24 mouse cellular contexts compared by ENCODE assay signal in genomic region chr7:66150411-66150810, GRCm38 (mm10). TPM values are rescaled to one million over a fixed set of nuclear protein-coding genes. Genes with fewer than 3 reads are reported as not detected.
A peak's percentile ranks its signal among the peaks of the same experiment; 100 is the strongest.
DNase-seq lines count a peak whose midpoint lies in the region; ATAC-seq and TF ChIP-seq lines count a peak whose summit lies in the region.
"Had no signal": no experiment of that assay in that cellular context is flagged by ENCODE, and none has a peak within 500 bp of the region (broad histone marks: within the 10 kb centered on the region; RNA-seq: fewer than 3 reads in every experiment).

No protein-coding gene starts in this region.

- H3K4me1 ChIP-seq in kidney, adult 2 months (ENCODE audit: control insufficient read depth, insufficient read depth, low read length), result peaks cover 2% of the 10 kb centered on the region; the same call in 1 of the 2 replicates
- H3K4me1 ChIP-seq in megakaryocyte, embryonic 14.5 days, result peaks cover 81% of the 10 kb centered on the region
- no peaks in the 10 kb centered on the region for H3K4me1 ChIP-seq in forebrain, embryonic 12.5 days

- H3K4me2 ChIP-seq in forebrain, embryonic 12.5 days, result no peak overlapping the region
- H3K4me2 ChIP-seq: lung, embryonic 14.5 days; midbrain, embryonic 12.5 days; neural tube, embryonic 12.5 days had no signal

- 65% methylated on average over 3 of the region's 3 CpGs for WGBS in kidney, adult 2 months
- WGBS in forebrain, embryonic 12.5 days, result 85% methylated on average over 3 of the region's 3 CpGs

- H3K36me3 ChIP-seq in kidney, adult 2 months (ENCODE audit: control insufficient read depth, insufficient read depth, low read length), result no peaks in the 10 kb centered on the region
- H3K36me3 ChIP-seq in megakaryocyte, embryonic 14.5 days (replicated peaks; ENCODE audit: low read length), result peaks cover 77% of the 10 kb centered on the region
- peaks cover 9% of the 10 kb centered on the region for H3K36me3 ChIP-seq in forebrain, embryonic 12.5 days (replicated peaks)

- TF ChIP-seq CTCF in kidney, adult 2 months (conservative IDR thresholded peaks at IDR 0.05; ENCODE audit: insufficient read depth, insufficient read length, low read depth, low read length), result no peak

- TF ChIP-seq POLR2A in kidney, adult 2 months (IDR thresholded peaks at IDR 0.05; ENCODE audit: low read depth, low read length), result no peak

- no peaks in the 10 kb centered on the region for H3K27me3 ChIP-seq in kidney, adult 2 months (replicated peaks; ENCODE audit: control insufficient read depth, insufficient read depth, low read length)
- H3K27me3 ChIP-seq in megakaryocyte, embryonic 14.5 days (replicated peaks), result no peaks in the 10 kb centered on the region
- H3K27me3 ChIP-seq in forebrain, embryonic 12.5 days, result no peaks in the 10 kb centered on the region
- H3K27me3 ChIP-seq: midbrain, embryonic 12.5 days; neural tube, embryonic 12.5 days had no signal

- H3K4me3 ChIP-seq in kidney, adult 2 months (ENCODE audit: insufficient read depth, low read depth, low read length), result no peak overlapping the region
- H3K4me3 ChIP-seq in megakaryocyte, embryonic 14.5 days (replicated peaks), result peak overlapping the region; percentile 19
- H3K4me3 ChIP-seq in forebrain, embryonic 12.5 days (replicated peaks), result no peak overlapping the region
- H3K4me3 ChIP-seq: erythroblast, embryonic 14.5 days; midbrain, embryonic 12.5 days; myocyte; neural tube, embryonic 12.5 days had no signal

- no peak for ATAC-seq in megakaryocyte, adult 5-6 weeks (ENCODE audit: poor library complexity, severe bottlenecking)
- no peak for ATAC-seq in forebrain, embryonic 12.5 days (ENCODE audit: low FRiP score)
- ATAC-seq: activated CD4-positive, CD25-positive, alpha-beta regulatory T cell, adult 4 months; forebrain, postnatal 0 days; hindbrain, embryonic 16.5 days had no signal

- peak; percentile 29 for DNase-seq in kidney, adult 2 months
- no peak for DNase-seq in kidney, adult 18-20 months
- DNase-seq in cerebellum, adult 9-11 months, result peak; percentile 35
- no peak for DNase-seq in adrenal gland, adult 8-10 months
- DNase-seq: adrenal gland, postnatal 10 days; B cell, adult 2 months; forebrain, postnatal 0 days; heart, postnatal 14 days; kidney, adult 8-10 months; kidney, postnatal 4 days; liver; lung, embryonic 14.5 days; thymus, postnatal 4 days had no signal

- H3K9ac ChIP-seq in forebrain, embryonic 12.5 days, result no peak overlapping the region
- H3K9ac ChIP-seq: forebrain, postnatal 0 days; liver, embryonic 14.5 days; lung, embryonic 14.5 days; midbrain, embryonic 12.5 days; neural tube, embryonic 12.5 days had no signal

- no peak overlapping the region for H3K27ac ChIP-seq in kidney, adult 2 months (ENCODE audit: insufficient read depth, low read depth, low read length)
- no peak overlapping the region for H3K27ac ChIP-seq in forebrain, embryonic 12.5 days
- H3K27ac ChIP-seq: kidney, postnatal 0 days; liver, embryonic 14.5 days; midbrain, embryonic 12.5 days; neural tube, embryonic 12.5 days had no signal

- no peaks in the 10 kb centered on the region for H3K9me3 ChIP-seq in megakaryocyte, embryonic 14.5 days
- H3K9me3 ChIP-seq in forebrain, embryonic 12.5 days, result no peaks in the 10 kb centered on the region
- H3K9me3 ChIP-seq: midbrain, embryonic 12.5 days; neural tube, embryonic 12.5 days had no signal

RNA-seq across cellular contexts. Expression of gene Chsy1, which starts 41.1 kb away (rescaled TPM):
- 5.4 and 6.4 TPM in 2 replicates for polyA plus RNA-seq in kidney, adult 2 months (2012; rRNA removed)
- polyA plus RNA-seq in megakaryocyte, embryonic 14.5 days (2012; ENCODE audit: insufficient read depth, low replicate concordance), result 9.6 and 14.4 TPM in 2 replicates
- 18.2 and 21.2 TPM in 2 replicates for total RNA-seq in megakaryocyte, adult 5-6 weeks (2015)
- total RNA-seq in megakaryocyte, adult 5-6 weeks (2017), result 37.1 and 37.6 TPM in 2 replicates
- polyA plus RNA-seq in forebrain, embryonic 12.5 days (2016; fragmentation: Nextera tagmentation; extraction: Ambion mirVana), result 13.3 and 15.9 TPM in 2 replicates
- 10 to 100 TPM; 13.8 to 15.8 (median 15.0) TPM for total RNA-seq in adrenal gland, adult 8-10 months (2022)

Comparison
In these comparisons a context has a peak if more than half of its experiments do, and no peak if none do; other contexts are left out.
1. DNase-seq: peak in kidney, adult 2 months (single experiment) and cerebellum, adult 9-11 months (single experiment); none in kidney, adult 18-20 months (single experiment) and adrenal gland, adult 8-10 months (single experiment).